Mouse (Mus musculus) midbrain, embryonic 13.5 days (tissue): ENCODE data around the gene Hdac7. TPM values are rescaled to one million over a fixed set of nuclear protein-coding genes. Genes with fewer than 3 reads are reported as not detected.
"Not testable (repeated sequence)": the region's sequence is repeated elsewhere in the genome, so short reads cannot be mapped to it uniquely, and the experiment has no call there.

Experiments
- ATAC-seq: fragments of 200-750 bp; cut with Nextera tagmentation; 2 replicates; pipeline ENCODE4 v1.8.0; 2017; ENCODE audit warnings: mild to moderate bottlenecking, moderate TSS enrichment, moderate library complexity
- H3K27ac ChIP-seq: fragments of 300-500 bp; sonication (generic); 2 replicates; pipeline ENCODE4 v1.5.1; 2015; ENCODE audit warnings: inconsistent platforms, mild to moderate bottlenecking, moderate library complexity
- H3K27me3 ChIP-seq: fragments of 300-500 bp; sonication (generic); 2 replicates; pipeline ENCODE4 v1.6.1; 2015; ENCODE audit warnings: mild to moderate bottlenecking, inconsistent platforms
- H3K36me3 ChIP-seq: fragments of 300-500 bp; sonication (generic); 2 replicates; pipeline ENCODE4 v1.6.1; 2015; ENCODE audit warnings: mild to moderate bottlenecking, inconsistent platforms
- H3K4me1 ChIP-seq: fragments of 300-500 bp; sonication (generic); replicated peaks from 2 replicates; pipeline ENCODE4 v1.6.1; 2015; ENCODE audit warnings: inconsistent platforms
- H3K4me2 ChIP-seq: fragments of 300-500 bp; sonication (generic); replicated peaks from 2 replicates; pipeline ENCODE4 v1.6.1; 2015; ENCODE audit warnings: moderate library complexity, mild to moderate bottlenecking, inconsistent platforms
- H3K4me3 ChIP-seq: fragments of 300-500 bp; sonication (generic); replicated peaks from 2 replicates; pipeline ENCODE4 v1.5.1; 2015; ENCODE audit warnings: mild to moderate bottlenecking, inconsistent platforms
- H3K9ac ChIP-seq: fragments of 300-500 bp; sonication (generic); replicated peaks from 2 replicates; pipeline ENCODE4 v1.6.1; 2015; ENCODE audit warnings: mild to moderate bottlenecking, inconsistent platforms
- H3K9me3 ChIP-seq: fragments of 300-500 bp; sonication (generic); 2 replicates; pipeline ENCODE4 v1.6.1; 2016; ENCODE audit warnings: mild to moderate bottlenecking, inconsistent platforms
- WGBS: fragments of 180-500 bp; shearing (Covaris S2); methylation state at CpG from one replicate; pipeline ENCODE4 v1.1.7; 2015; 5-methylcytosine and 5-hydroxymethylcytosine counted together
- polyA plus RNA-seq: library from polyadenylated mRNA; unstranded; fragments of >200 nt; fragmentation: Nextera tagmentation; extraction: Ambion mirVana; gene quantifications from 2 replicates; pipeline ENCODE4 v1.2.1, GENCODE M21; 2015

Hdac7 gene
- polyA plus RNA-seq, 1 experiment from 2014 or later = 31.4 TPM

- WGBS = 88% methylated on average over 19 of the region's 19 CpGs
- no peak overlapping the region for H3K4me3 ChIP-seq
- H3K4me2 ChIP-seq = no peak overlapping the region
- no peak for ATAC-seq
- no peaks in the 10 kb centered on the region for H3K36me3 ChIP-seq
- H3K4me1 ChIP-seq = no peaks in the 10 kb centered on the region
- H3K27ac ChIP-seq = no peak overlapping the region
- no peaks in the 10 kb centered on the region for H3K9me3 ChIP-seq
- H3K9ac ChIP-seq = no peak overlapping the region
- H3K27me3 ChIP-seq = no peaks in the 10 kb centered on the region
These were observed 27.0 kb upstream of the Hdac7 start for GRCm38 (mm10) chr15:97871055-97872030.

- H3K4me3 ChIP-seq, H3K36me3 ChIP-seq, H3K9me3 ChIP-seq, ATAC-seq, H3K27ac ChIP-seq, H3K9ac ChIP-seq, H3K27me3 ChIP-seq, H3K4me2 ChIP-seq, H3K4me1 ChIP-seq: not testable (repeated sequence)
- WGBS = 80% methylated on average over 4 of the region's 4 CpGs
These were observed 25.8 kb upstream of the Hdac7 start for GRCm38 (mm10) chr15:97870116-97870515.

GRCm38 (mm10) chr15:97868985-97869384 lies 24.7 kb upstream of the Hdac7 start:
- no peaks in the 10 kb centered on the region for H3K9me3 ChIP-seq
- H3K27me3 ChIP-seq = no peaks in the 10 kb centered on the region
- H3K4me3 ChIP-seq = no peak overlapping the region
- no peak overlapping the region for H3K27ac ChIP-seq
- no peak overlapping the region for H3K4me2 ChIP-seq
- no peaks in the 10 kb centered on the region for H3K36me3 ChIP-seq
- no peaks in the 10 kb centered on the region for H3K4me1 ChIP-seq
- WGBS = 91% methylated on average over 6 of the region's 6 CpGs
- H3K9ac ChIP-seq = no peak overlapping the region
- no peak for ATAC-seq

GRCm38 (mm10) chr15:97865988-97866387 lies 21.7 kb upstream of the Hdac7 start:
- ATAC-seq = no peak
- H3K27me3 ChIP-seq = no peaks in the 10 kb centered on the region
- H3K9me3 ChIP-seq = no peaks in the 10 kb centered on the region
- no peaks in the 10 kb centered on the region for H3K36me3 ChIP-seq
- no peak overlapping the region for H3K27ac ChIP-seq
- no peak overlapping the region for H3K4me3 ChIP-seq
- 91% methylated on average over 2 of the region's 2 CpGs for WGBS
- H3K9ac ChIP-seq = no peak overlapping the region
- H3K4me2 ChIP-seq = no peak overlapping the region
- peaks cover 12% of the 10 kb centered on the region for H3K4me1 ChIP-seq

- Histone ChIP-seq H3K4me2 (no peak overlapping the region), H3K4me1 (peaks cover 12% of the 10 kb centered on the region), H3K9me3 (no peaks in the 10 kb centered on the region), H3K27ac (no peak overlapping the region), H3K36me3 (no peaks in the 10 kb centered on the region), H3K4me3 (no peak overlapping the region), H3K27me3 (no peaks in the 10 kb centered on the region), H3K9ac (no peak overlapping the region)
- 76% methylated on average over 6 of the region's 6 CpGs for whole genome bisulfite sequencing
- ATAC-seq = no peak
These were observed 20.9 kb upstream of the Hdac7 start for GRCm38 (mm10) chr15:97865175-97865574.

GRCm38 (mm10) chr15:97864361-97865045 lies 20.2 kb upstream of the Hdac7 start:
- WGBS = 77% methylated on average over 8 of the region's 8 CpGs
- no peak overlapping the region for H3K9ac ChIP-seq

GRCm38 (mm10) chr15:97863494-97863881 lies 19.2 kb upstream of the Hdac7 start:
- H3K27me3 ChIP-seq = no peaks in the 10 kb centered on the region
- no peaks in the 10 kb centered on the region for H3K36me3 ChIP-seq
- H3K4me2 ChIP-seq = no peak overlapping the region
- H3K27ac ChIP-seq = no peak overlapping the region
- peaks cover 12% of the 10 kb centered on the region for H3K4me1 ChIP-seq
- no peak overlapping the region for H3K9ac ChIP-seq
- 0 out of 2 replicates have a peak, but pooled peaks have one; percentile 37 for ATAC-seq
- WGBS = 74% methylated on average over 18 of the region's 18 CpGs
- no peaks in the 10 kb centered on the region for H3K9me3 ChIP-seq
- no peak overlapping the region for H3K4me3 ChIP-seq

More at GRCm38 (mm10) chr15:97864361-97865045, 20.2 kb upstream of the Hdac7 start:
- H3K27ac ChIP-seq = no peak overlapping the region
- H3K4me2 ChIP-seq = no peak overlapping the region
- no peak overlapping the region for H3K4me3 ChIP-seq
- H3K9me3 ChIP-seq = no peaks in the 10 kb centered on the region
- H3K4me1 ChIP-seq = peaks cover 12% of the 10 kb centered on the region
- no peak for ATAC-seq
- no peaks in the 10 kb centered on the region for H3K36me3 ChIP-seq
- no peaks in the 10 kb centered on the region for H3K27me3 ChIP-seq

GRCm38 (mm10) chr15:97862881-97863493 lies 18.7 kb upstream of the Hdac7 start:
- Histone ChIP-seq H3K27ac (no peak overlapping the region), H3K9ac (no peak overlapping the region), H3K4me3 (no peak overlapping the region), H3K9me3 (no peaks in the 10 kb centered on the region), H3K36me3 (no peaks in the 10 kb centered on the region), H3K4me1 (peaks cover 12% of the 10 kb centered on the region), H3K4me2 (no peak overlapping the region), H3K27me3 (no peaks in the 10 kb centered on the region)
- 0 out of 2 replicates have a peak, but pooled peaks have one; percentile 20 for ATAC-seq
- WGBS = 21% methylated on average over 14 of the region's 14 CpGs

- Histone ChIP-seq H3K9me3 (no peaks in the 10 kb centered on the region), H3K4me2 (no peak overlapping the region), H3K4me3 (no peak overlapping the region), H3K4me1 (peaks cover 12% of the 10 kb centered on the region), H3K27me3 (no peaks in the 10 kb centered on the region), H3K9ac (no peak overlapping the region), H3K36me3 (no peaks in the 10 kb centered on the region), H3K27ac (no peak overlapping the region)
- no peak for ATAC-seq
- WGBS = 86% methylated on average over 3 of the region's 3 CpGs
These were observed 16.1 kb upstream of the Hdac7 start for GRCm38 (mm10) chr15:97860353-97860752.

- peaks cover 10% of the 10 kb centered on the region for H3K4me1 ChIP-seq
- no peaks in the 10 kb centered on the region for H3K9me3 ChIP-seq
- no peak overlapping the region for H3K4me2 ChIP-seq
- H3K9ac ChIP-seq = no peak overlapping the region
- no peak overlapping the region for H3K27ac ChIP-seq
- no peaks in the 10 kb centered on the region for H3K27me3 ChIP-seq
- H3K4me3 ChIP-seq = no peak overlapping the region
- H3K36me3 ChIP-seq = no peaks in the 10 kb centered on the region
- no peak for ATAC-seq
- WGBS = 80% methylated on average over 4 of the region's 4 CpGs
These were observed 14.1 kb upstream of the Hdac7 start for GRCm38 (mm10) chr15:97858431-97858830.

GRCm38 (mm10) chr15:97854551-97854950 lies 10.2 kb upstream of the Hdac7 start:
- Histone ChIP-seq H3K9me3 (no peaks in the 10 kb centered on the region), H3K4me1 (no peaks in the 10 kb centered on the region), H3K36me3 (no peaks in the 10 kb centered on the region), H3K9ac (no peak overlapping the region), H3K4me2 (no peak overlapping the region), H3K4me3 (no peak overlapping the region), H3K27me3 (no peaks in the 10 kb centered on the region), H3K27ac (no peak overlapping the region)
- ATAC-seq = no peak
- 76% methylated on average over 6 of the region's 6 CpGs for WGBS

GRCm38 (mm10) chr15:97854059-97854458 lies 9.8 kb upstream of the Hdac7 start:
- WGBS = 42% methylated on average over 8 of the region's 8 CpGs
- Histone ChIP-seq H3K9me3 (no peaks in the 10 kb centered on the region), H3K4me1 (0 out of 2 replicates have a peak, but pooled peaks cover 3% of the 10 kb centered on the region), H3K36me3 (no peaks in the 10 kb centered on the region), H3K4me2 (no peak overlapping the region), H3K27me3 (no peaks in the 10 kb centered on the region), H3K27ac (no peak overlapping the region), H3K9ac (no peak overlapping the region), H3K4me3 (no peak overlapping the region)
- ATAC-seq = no peak
